Mouse (Mus musculus) right cerebral cortex, postnatal 36 days (tissue): ENCODE measurements around the gene Plekhb1.

Experiments
- DNase-seq, 2 experiments: peaks; one replicate each; pipeline ENCODE4 v3.0.0; 2022; ENCODE audit warnings: low spot score in 2 of 2, mixed read lengths in 1 of 2

Gene Plekhb1

GRCm38 (mm10) chr7:100658093-100658578 lies 4.1 kb downstream of the Plekhb1 start:
- no peak for DNase-seq

GRCm38 (mm10) chr7:100656739-100657138 lies 5.5 kb downstream of the Plekhb1 start:
- DNase-seq = no peak

GRCm38 (mm10) chr7:100654441-100654840 lies 7.8 kb downstream of the Plekhb1 start:
- no peak for DNase-seq

GRCm38 (mm10) chr7:100653480-100654266 lies 8.5 kb downstream of the Plekhb1 start:
- DNase-seq = peak in 1 of 2 experiments; percentile 56

- no peak for DNase-seq
Observed at GRCm38 (mm10) chr7:100651011-100651410, 11.2 kb downstream of the Plekhb1 start.

GRCm38 (mm10) chr7:100650421-100650820 lies 11.8 kb downstream of the Plekhb1 start:
- DNase-seq = no peak

GRCm38 (mm10) chr7:100649826-100650225 lies 12.4 kb downstream of the Plekhb1 start:
- no peak for DNase-seq

- DNase-seq = no peak
Observed at GRCm38 (mm10) chr7:100649095-100649494, 13.1 kb downstream of the Plekhb1 start.

- peak; percentile 56 to 64 for DNase-seq
Observed at GRCm38 (mm10) chr7:100645147-100645546, 17.1 kb downstream of the Plekhb1 start.

- no peak for DNase-seq
Observed at GRCm38 (mm10) chr7:100642413-100642812, 19.8 kb downstream of the Plekhb1 start.

- no peak for DNase-seq
Observed at GRCm38 (mm10) chr7:100637657-100638056, 24.6 kb downstream of the Plekhb1 start.

- DNase-seq = no peak
Observed at GRCm38 (mm10) chr7:100624538-100624937, 37.7 kb downstream of the Plekhb1 start.

GRCm38 (mm10) chr7:100622277-100622676 lies 39.9 kb downstream of the Plekhb1 start:
- DNase-seq = no peak

GRCm38 (mm10) chr7:100616121-100616857 lies 45.9 kb downstream of the Plekhb1 start:
- DNase-seq = no peak

GRCm38 (mm10) chr7:100608910-100609309 lies 53.3 kb downstream of the Plekhb1 start:
- DNase-seq = no peak

- DNase-seq = peak; percentile 46 to 57
Observed at GRCm38 (mm10) chr7:100608130-100608741, 54.0 kb downstream of the Plekhb1 start, which contains the start of gene Mrpl48. TSS of gene Mrpl48 (minus strand) at chr7:100608301.

- peak; percentile 98 for DNase-seq
Observed at GRCm38 (mm10) chr7:100607214-100608129, 54.7 kb downstream of the Plekhb1 start, which contains the start of gene Rab6a. TSS of gene Rab6a (plus strand) at chr7:100607410.

GRCm38 (mm10) chr7:100600211-100600610 lies 62.0 kb downstream of the Plekhb1 start:
- DNase-seq = peak; percentile 29 to 49

- DNase-seq = no peak
Observed at GRCm38 (mm10) chr7:100593349-100593748, 68.9 kb downstream of the Plekhb1 start.
